Mouse (Mus musculus): Measurements from ENCODE around the gene Unk. TPM values are rescaled to one million over a fixed set of nuclear protein-coding genes. Genes with fewer than 3 reads are reported as not detected.

The Unk gene
- total and polyA plus RNA-seq, 3 experiments, result 17.2 to 80.7 (median 50.1) TPM

GRCm38 (mm10) chr11:116028177-116028865 is 1.8 kb upstream of the Unk start:
- ATAC-seq (ENCODE audit: extremely low read depth, insufficient number of reproducible peaks, low FRiP score, poor library complexity, severe bottlenecking) (no peak), DNase-seq (ENCODE audit: low spot score) (no peak)
- peaks cover 24% of the 10 kb centered on the region for H3K36me3 ChIP-seq (replicated peaks)
- peaks cover 47% of the 10 kb centered on the region for H3K4me1 ChIP-seq (ENCODE audit: insufficient read depth, low read depth, low read length)
- H3K9me3 ChIP-seq (replicated peaks), result no peaks in the 10 kb centered on the region
- TF ChIP-seq TAL1 (conservative IDR thresholded peaks at IDR 0.05; ENCODE audit: low read depth, low read length) (no peak), POLR2AphosphoS5 (IDR thresholded peaks at IDR 0.05; ENCODE audit: insufficient replicate concordance, low read depth, low read length) (no peak), CTCF (IDR thresholded peaks at IDR 0.05; ENCODE audit: low read depth, low read length) (no peak), GATA2 (IDR thresholded peaks at IDR 0.05; ENCODE audit: borderline replicate concordance, low read depth, low read length) (no peak), GATA1 (IDR thresholded peaks at IDR 0.05; ENCODE audit: borderline replicate concordance, low read length) (no peak)
- no peaks in the 10 kb centered on the region for H3K27me3 ChIP-seq (ENCODE audit: insufficient read depth, low read length)
- no peak overlapping the region for H3K4me3 ChIP-seq (ENCODE audit: low read depth, low read length)

DNA sequence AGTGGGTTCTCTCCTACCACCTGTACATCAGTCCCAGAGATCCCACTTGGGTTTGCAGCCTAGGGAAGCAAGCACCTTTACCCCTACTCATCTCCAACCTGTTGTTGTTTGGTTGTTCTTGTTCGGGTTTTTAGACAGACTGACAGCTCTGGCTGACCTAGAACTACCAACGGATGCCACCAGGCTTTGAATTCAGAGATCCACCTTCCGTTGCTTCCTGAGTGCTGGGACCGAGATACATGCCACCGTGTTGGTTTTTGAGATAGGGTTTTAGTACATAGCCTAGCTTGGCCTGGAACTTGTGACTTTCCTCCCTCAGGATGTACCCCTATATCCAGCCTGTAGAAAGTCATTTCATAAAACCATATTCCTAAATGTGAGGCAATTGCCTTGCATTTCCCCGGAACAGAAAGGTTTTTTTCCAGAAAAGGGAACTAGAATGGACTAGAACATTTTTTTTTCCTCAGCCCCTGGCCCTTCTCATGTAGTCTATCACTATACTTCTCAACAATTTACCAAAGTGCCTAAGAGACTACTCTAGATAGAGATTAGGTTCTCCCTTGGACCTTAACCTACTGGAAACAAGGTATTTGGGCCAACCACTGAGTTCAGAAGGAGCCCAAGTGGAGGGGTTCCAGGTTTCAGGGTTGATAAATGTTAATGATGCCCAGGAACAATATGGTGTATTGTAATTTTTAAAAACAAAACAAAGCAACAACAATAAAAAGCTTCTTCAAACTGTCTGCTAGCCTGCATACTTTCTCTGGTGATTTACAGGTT is 846 bp upstream of the Unk start:
- DNase-seq (ENCODE audit: low spot score), result no peak
- TF ChIP-seq CTCF (IDR thresholded peaks at IDR 0.05; ENCODE audit: low read depth, low read length), result no peak
- TF ChIP-seq TAL1 (conservative IDR thresholded peaks at IDR 0.05; ENCODE audit: low read depth, low read length), result no peak
- TF ChIP-seq GATA1 (IDR thresholded peaks at IDR 0.05; ENCODE audit: borderline replicate concordance, low read length), result no peak
- TF ChIP-seq GATA2 (IDR thresholded peaks at IDR 0.05; ENCODE audit: borderline replicate concordance, low read depth, low read length), result no peak
- TF ChIP-seq POLR2AphosphoS5 (IDR thresholded peaks at IDR 0.05; ENCODE audit: insufficient replicate concordance, low read depth, low read length), result no peak

GRCm38 (mm10) chr11:116030898-116031845 is 1.1 kb downstream of the Unk start:
- peak overlapping the region; percentile 79 for H3K4me3 ChIP-seq (ENCODE audit: low read depth, low read length)
- peaks cover 47% of the 10 kb centered on the region for H3K4me1 ChIP-seq (ENCODE audit: insufficient read depth, low read depth, low read length)
- no peak for TF ChIP-seq GATA2 (IDR thresholded peaks at IDR 0.05; ENCODE audit: borderline replicate concordance, low read depth, low read length)
- TF ChIP-seq GATA1 (IDR thresholded peaks at IDR 0.05; ENCODE audit: borderline replicate concordance, low read length), result no peak
- TF ChIP-seq TAL1 (conservative IDR thresholded peaks at IDR 0.05; ENCODE audit: low read depth, low read length), result no peak
- no peak; the same call in 1 of the 2 replicates for TF ChIP-seq POLR2AphosphoS5 (IDR thresholded peaks at IDR 0.05; ENCODE audit: insufficient replicate concordance, low read depth, low read length)
- TF ChIP-seq CTCF (IDR thresholded peaks at IDR 0.05; ENCODE audit: low read depth, low read length), result no peak
- H3K36me3 ChIP-seq (replicated peaks), result peaks cover 35% of the 10 kb centered on the region
- H3K27me3 ChIP-seq (ENCODE audit: insufficient read depth, low read length), result no peaks in the 10 kb centered on the region
- no peaks in the 10 kb centered on the region for H3K9me3 ChIP-seq (replicated peaks)
- DNase-seq (ENCODE audit: low spot score), result no peak
- ATAC-seq (ENCODE audit: extremely low read depth, insufficient number of reproducible peaks, low FRiP score, poor library complexity, severe bottlenecking), result peak; percentile 9; the same call in 1 of the 2 replicates

More for the DNA sequence above, 846 bp upstream of the Unk start:
- Histone ChIP-seq H3K27me3 (ENCODE audit: insufficient read depth, low read length) (no peaks in the 10 kb centered on the region), H3K36me3 (replicated peaks) (peaks cover 23% of the 10 kb centered on the region), H3K4me1 (ENCODE audit: insufficient read depth, low read depth, low read length) (peaks cover 49% of the 10 kb centered on the region), H3K4me3 (ENCODE audit: low read depth, low read length) (peak overlapping the region; percentile 79), H3K9me3 (replicated peaks) (no peaks in the 10 kb centered on the region)
- ATAC-seq (ENCODE audit: extremely low read depth, insufficient number of reproducible peaks, low FRiP score, poor library complexity, severe bottlenecking), result no peak

DNA sequence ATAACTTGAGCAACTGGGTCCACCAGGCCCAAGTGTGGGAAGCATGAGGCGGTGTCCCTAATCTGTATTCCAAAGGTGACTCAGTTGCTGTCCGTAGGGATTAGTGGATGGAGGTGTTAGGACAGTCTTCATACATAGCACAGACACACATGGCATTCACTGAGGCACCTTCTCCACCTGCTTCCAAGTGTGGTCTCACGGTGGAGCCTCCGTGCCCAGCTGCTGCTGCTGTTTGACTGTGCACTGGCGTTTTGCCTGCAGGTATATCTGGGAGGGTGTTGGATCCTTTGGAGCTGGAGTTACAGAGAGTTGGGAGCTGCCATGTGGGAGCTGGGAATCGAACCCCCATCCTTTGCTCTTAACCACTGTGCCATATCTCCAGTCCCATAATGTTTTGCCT is 4.5 kb downstream of the Unk start:
- Histone ChIP-seq H3K36me3 (replicated peaks) (peaks cover 66% of the 10 kb centered on the region), H3K4me3 (ENCODE audit: low read depth, low read length) (no peak overlapping the region), H3K9me3 (replicated peaks) (no peaks in the 10 kb centered on the region), H3K4me1 (ENCODE audit: insufficient read depth, low read depth, low read length) (peaks cover 35% of the 10 kb centered on the region), H3K27me3 (ENCODE audit: insufficient read depth, low read length) (no peaks in the 10 kb centered on the region)
- DNase-seq (ENCODE audit: low spot score) (no peak), ATAC-seq (ENCODE audit: extremely low read depth, insufficient number of reproducible peaks, low FRiP score, poor library complexity, severe bottlenecking) (no peak)
- no peak for TF ChIP-seq TAL1 (conservative IDR thresholded peaks at IDR 0.05; ENCODE audit: low read depth, low read length)
- no peak for TF ChIP-seq POLR2AphosphoS5 (IDR thresholded peaks at IDR 0.05; ENCODE audit: insufficient replicate concordance, low read depth, low read length)
- TF ChIP-seq GATA2 (IDR thresholded peaks at IDR 0.05; ENCODE audit: borderline replicate concordance, low read depth, low read length), result no peak
- no peak for TF ChIP-seq GATA1 (IDR thresholded peaks at IDR 0.05; ENCODE audit: borderline replicate concordance, low read length)
- TF ChIP-seq CTCF (IDR thresholded peaks at IDR 0.05; ENCODE audit: low read depth, low read length), result no peak

DNA sequence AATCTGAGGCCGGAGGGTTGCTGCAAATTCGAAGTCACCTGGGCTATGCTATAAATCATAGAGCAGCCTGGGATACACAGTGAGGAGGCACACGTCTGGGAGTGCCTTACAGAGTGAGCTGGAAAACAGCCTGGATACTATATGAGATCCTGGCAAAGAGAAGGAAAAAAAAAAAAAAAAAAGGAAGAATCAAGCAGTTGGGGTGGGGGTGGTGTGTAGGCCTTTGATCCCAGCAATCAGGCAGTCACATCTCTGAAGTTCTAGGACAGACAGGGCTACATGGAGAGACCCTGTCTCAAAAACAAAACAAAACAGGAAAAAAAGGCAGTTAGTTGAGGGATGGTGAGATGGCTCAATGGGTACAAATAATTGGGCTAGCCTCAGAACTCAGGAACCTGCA is 6.5 kb downstream of the Unk start:
- ATAC-seq (ENCODE audit: extremely low read depth, insufficient number of reproducible peaks, low FRiP score, poor library complexity, severe bottlenecking) (no peak), DNase-seq (ENCODE audit: low spot score) (no peak)
- H3K9me3 ChIP-seq (replicated peaks), result no peaks in the 10 kb centered on the region
- peaks cover 25% of the 10 kb centered on the region for H3K4me1 ChIP-seq (ENCODE audit: insufficient read depth, low read depth, low read length)
- H3K4me3 ChIP-seq (ENCODE audit: low read depth, low read length), result no peak overlapping the region
- TF ChIP-seq GATA2 (IDR thresholded peaks at IDR 0.05; ENCODE audit: borderline replicate concordance, low read depth, low read length) (no peak), CTCF (IDR thresholded peaks at IDR 0.05; ENCODE audit: low read depth, low read length) (no peak), GATA1 (IDR thresholded peaks at IDR 0.05; ENCODE audit: borderline replicate concordance, low read length) (no peak), POLR2AphosphoS5 (IDR thresholded peaks at IDR 0.05; ENCODE audit: insufficient replicate concordance, low read depth, low read length) (no peak)
- peaks cover 77% of the 10 kb centered on the region for H3K36me3 ChIP-seq (replicated peaks)
- H3K27me3 ChIP-seq (ENCODE audit: insufficient read depth, low read length), result no peaks in the 10 kb centered on the region
